Mouse (Mus musculus) MEL (cell line): ENCODE results near the gene Slc12a8.

Experiments used
- CTCF ChIP-seq, 3 experiments: IDR thresholded peaks in 2 of 3; conservative IDR thresholded peaks in 1 of 3; 2 replicates each; pipeline ENCODE4 v1.5.1; 2011 to 2012; ENCODE audit warnings: low read length in 3 of 3, low read depth in 2 of 3, mild to moderate bottlenecking in 2 of 3, improper control_type of control experiment in 1 of 3, inconsistent platforms in 1 of 3, mixed read lengths in 1 of 3, moderate library complexity in 1 of 3; ENCODE audit not compliant: control insufficient read depth in 1 of 3, insufficient read depth in 1 of 3, poor library complexity in 1 of 3, severe bottlenecking in 1 of 3
- EP300 ChIP-seq, 2 experiments: IDR thresholded peaks; 2 replicates each; pipeline ENCODE4 v1.6.1; 2011; ENCODE audit warnings: improper control_type of control experiment in 2 of 2, low read length in 2 of 2, low read depth in 1 of 2, mild to moderate bottlenecking in 1 of 2
- ETS1 ChIP-seq: IDR thresholded peaks from 2 replicates; pipeline ENCODE4 v1.6.1; 2012; ENCODE audit warnings: low read depth, mild to moderate bottlenecking, inconsistent platforms, low read length, improper control_type of control experiment, moderate library complexity
- MAFK ChIP-seq: IDR thresholded peaks from 2 replicates; pipeline ENCODE4 v1.6.1; 2011; ENCODE audit warnings: low read depth, mild to moderate bottlenecking, low read length, improper control_type of control experiment, borderline replicate concordance
- POLR2A ChIP-seq, 2 experiments: IDR thresholded peaks; 2 replicates each; pipeline ENCODE4 v1.6.1; 2011 to 2012; ENCODE audit warnings: low read length in 2 of 2, mild to moderate bottlenecking in 2 of 2, control low read depth in 1 of 2, improper control_type of control experiment in 1 of 2, low read depth in 1 of 2, moderate library complexity in 1 of 2; ENCODE audit not compliant: control insufficient read depth in 1 of 2, insufficient read depth in 1 of 2, poor library complexity in 1 of 2
- SMC3 ChIP-seq: IDR thresholded peaks from 2 replicates; pipeline ENCODE4 v1.6.1; 2011; ENCODE audit warnings: low read depth, low read length, improper control_type of control experiment
- ZC3H11A ChIP-seq: IDR thresholded peaks from 2 replicates; pipeline ENCODE4 v1.6.1; 2012; ENCODE audit warnings: low read depth, mild to moderate bottlenecking, inconsistent platforms, low read length, improper control_type of control experiment

DNA sequence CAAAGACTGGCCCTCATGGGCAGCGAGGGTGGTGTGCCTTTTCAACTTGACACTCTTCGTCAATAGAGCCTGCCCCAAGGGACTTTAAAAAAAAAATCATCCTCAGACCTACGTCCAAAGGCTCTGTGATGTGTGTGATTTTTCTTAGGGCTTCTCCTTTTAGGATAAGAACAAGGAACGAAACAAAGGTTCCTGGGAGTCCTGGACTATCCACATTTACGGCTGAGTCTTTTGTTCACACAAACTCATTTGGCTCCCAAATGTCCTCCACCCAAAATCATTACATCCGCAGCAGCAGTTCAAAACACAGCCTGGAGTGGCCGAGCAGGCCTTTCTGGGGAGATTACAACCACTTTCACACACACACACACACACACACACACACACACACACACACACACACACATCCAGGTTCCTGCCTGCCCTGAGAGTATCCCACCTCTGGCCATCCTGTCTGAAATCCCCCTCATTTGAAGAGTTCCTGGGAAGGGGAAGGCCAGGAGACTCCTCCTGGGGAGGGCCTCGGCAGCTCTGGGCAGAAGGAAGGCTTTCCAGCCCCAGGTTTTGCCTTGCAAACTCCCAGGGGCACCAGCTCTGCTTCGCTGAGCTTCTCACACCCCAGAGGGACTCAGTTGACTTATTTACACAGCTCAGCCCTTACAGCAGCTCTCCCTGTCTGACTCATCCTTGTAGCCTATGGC is 180.6 kb downstream of the Slc12a8 start:
- no peak for TF ChIP-seq MAFK
- no peak for TF ChIP-seq CTCF (IDR thresholded peaks at IDR 0.05 in 2 of 3, conservative IDR thresholded peaks at IDR 0.05 in 1 of 3; ENCODE audit: control insufficient read depth in 1 of 3, insufficient read depth in 1 of 3, low read depth in 2 of 3, low read length in 3 of 3, poor library complexity in 1 of 3, severe bottlenecking in 1 of 3)
- TF ChIP-seq ZC3H11A, result no peak
- TF ChIP-seq POLR2A (IDR thresholded peaks at IDR 0.05; ENCODE audit: control insufficient read depth in 1 of 2, insufficient read depth in 1 of 2, low read depth in 1 of 2, low read length in 2 of 2, poor library complexity in 1 of 2), result no peak
- TF ChIP-seq ETS1, result no peak
- no peak for TF ChIP-seq SMC3
- TF ChIP-seq EP300 (IDR thresholded peaks at IDR 0.05; ENCODE audit: low read depth in 1 of 2, low read length in 2 of 2), result no peak
